9 mouse cellular contexts compared by ENCODE assay signal in genomic region chr14:57827284-57827683, GRCm38 (mm10). TPM values are rescaled to one million over a fixed set of nuclear protein-coding genes. Genes with fewer than 3 reads are reported as not detected.
DNase-seq lines count a peak whose midpoint lies in the region; ATAC-seq and TF ChIP-seq lines count a peak whose summit lies in the region.
"Had no signal": no experiment of that assay in that cellular context is flagged by ENCODE, and none has a peak within 500 bp of the region (broad histone marks: within the 10 kb centered on the region; RNA-seq: fewer than 3 reads in every experiment).

No protein-coding gene starts in this region.

- peaks cover 35% of the 10 kb centered on the region for H3K36me3 ChIP-seq in megakaryocyte, embryonic 14.5 days (replicated peaks; ENCODE audit: low read length)
- H3K36me3 ChIP-seq in limb, embryonic 15.5 days = 0 out of 2 replicates have a peak, but pooled peaks cover 8% of the 10 kb centered on the region
- H3K36me3 ChIP-seq in stomach, embryonic 16.5 days (ENCODE audit: control insufficient read depth, insufficient read depth, low read length) = no peaks in the 10 kb centered on the region

- H3K27ac ChIP-seq in embryonic fibroblast, embryonic 13.5 days (ENCODE audit: insufficient read depth, low read length) = no peak overlapping the region
- H3K27ac ChIP-seq in limb, embryonic 15.5 days = peak overlapping the region; percentile 95; the same call in 1 of the 2 replicates
- H3K27ac ChIP-seq in stomach, embryonic 16.5 days (ENCODE audit: low read length) = peak overlapping the region; percentile 91; the same call in 1 of the 2 replicates

- H3K4me2 ChIP-seq in limb, embryonic 15.5 days = peak overlapping the region; percentile 81
- H3K4me2 ChIP-seq in stomach, embryonic 16.5 days (ENCODE audit: low read depth, low read length) = peak overlapping the region; percentile 83

- 64% methylated on average over 1 of the region's 1 CpGs for WGBS in limb, embryonic 15.5 days
- 60% methylated on average over 1 of the region's 1 CpGs for WGBS in stomach, embryonic 16.5 days

- ATAC-seq in megakaryocyte, adult 5-6 weeks (ENCODE audit: poor library complexity, severe bottlenecking) = no peak
- ATAC-seq in limb, embryonic 15.5 days (ENCODE audit: insufficient number of reproducible peaks, low FRiP score, low TSS enrichment, low read depth) = no peak
- no peak for ATAC-seq in stomach, embryonic 16.5 days (ENCODE audit: insufficient read depth, low FRiP score)
- no peak for ATAC-seq in monocyte, adult 5-6 weeks (replicated peaks; ENCODE audit: insufficient number of reproducible peaks, low FRiP score, low TSS enrichment, poor library complexity, severe bottlenecking)

- no peaks in the 10 kb centered on the region for H3K27me3 ChIP-seq in megakaryocyte, embryonic 14.5 days (replicated peaks)
- no peaks in the 10 kb centered on the region for H3K27me3 ChIP-seq in limb, embryonic 15.5 days
- H3K27me3 ChIP-seq in stomach, embryonic 16.5 days (ENCODE audit: control insufficient read depth, insufficient read depth, low read length) = no peaks in the 10 kb centered on the region

- 0 out of 2 replicates have a peak overlapping the region, but pooled peaks have one; percentile 93 for H3K9ac ChIP-seq in limb, embryonic 15.5 days
- peak overlapping the region; percentile 90 for H3K9ac ChIP-seq in stomach, embryonic 16.5 days (ENCODE audit: low read length)

- TF ChIP-seq CTCF in embryonic fibroblast, embryonic 13.5 days (IDR thresholded peaks at IDR 0.05; ENCODE audit: borderline replicate concordance, insufficient read depth, low read length) = no peak

- DNase-seq in layer of hippocampus, postnatal 25 days (ENCODE audit: extremely low spot score in 1 of 2, low spot score in 1 of 2) = no peak
- DNase-seq in urinary bladder, adult 2 months (ENCODE audit: low spot score) = no peak
- DNase-seq: embryo, embryonic 11 days had no signal

- H3K4me1 ChIP-seq in megakaryocyte, embryonic 14.5 days = peaks cover 42% of the 10 kb centered on the region
- H3K4me1 ChIP-seq in embryonic fibroblast, embryonic 13.5 days (ENCODE audit: control insufficient read depth, insufficient read depth, low read length) = peaks cover 5% of the 10 kb centered on the region; the same call in 1 of the 2 replicates
- peaks cover 14% of the 10 kb centered on the region for H3K4me1 ChIP-seq in limb, embryonic 15.5 days
- peaks cover 17% of the 10 kb centered on the region for H3K4me1 ChIP-seq in stomach, embryonic 16.5 days (ENCODE audit: control insufficient read depth, insufficient read depth, low read length)

- TF ChIP-seq POLR2A in embryonic fibroblast, embryonic 13.5 days (IDR thresholded peaks at IDR 0.05; ENCODE audit: low read depth, low read length) = no peak

- H3K4me3 ChIP-seq in megakaryocyte, embryonic 14.5 days (replicated peaks) = peak overlapping the region; percentile 99
- peak overlapping the region; percentile 85 for H3K4me3 ChIP-seq in embryonic fibroblast, embryonic 13.5 days (ENCODE audit: insufficient read depth, low read length)
- peak overlapping the region; percentile 92 for H3K4me3 ChIP-seq in limb, embryonic 15.5 days
- H3K4me3 ChIP-seq in stomach, embryonic 16.5 days (replicated peaks; ENCODE audit: low read length) = peak overlapping the region; percentile 68

- H3K9me3 ChIP-seq in megakaryocyte, embryonic 14.5 days = no peaks in the 10 kb centered on the region
- H3K9me3 ChIP-seq in limb, embryonic 15.5 days = no peaks in the 10 kb centered on the region
- no peaks in the 10 kb centered on the region for H3K9me3 ChIP-seq in stomach, embryonic 16.5 days (replicated peaks; ENCODE audit: control insufficient read depth, low read length)

RNA-seq across cellular contexts. Expression of gene Mrpl57, which starts 1.2 kb away (rescaled TPM):
- polyA plus RNA-seq in megakaryocyte, embryonic 14.5 days (2012; ENCODE audit: insufficient read depth, low replicate concordance) = 416 and 675 TPM in 2 replicates
- 73.9 and 78.7 TPM in 2 replicates for total RNA-seq in megakaryocyte, adult 5-6 weeks (2015)
- 63.7 and 73.2 TPM in 2 replicates for total RNA-seq in megakaryocyte, adult 5-6 weeks (2017)
- polyA plus RNA-seq in embryonic fibroblast, embryonic 13.5 days (2011; ENCODE audit: insufficient read length, low read depth, missing spikeins) = 47.5 and 52.0 TPM in 2 replicates
- polyA plus RNA-seq in limb, embryonic 15.5 days (2015; fragmentation: Nextera tagmentation; extraction: Ambion mirVana) = 153 and 154 TPM in 2 replicates
- 157 and 167 TPM in 2 replicates for polyA plus RNA-seq in stomach, embryonic 16.5 days (2015; fragmentation: Nextera tagmentation; extraction: Ambion mirVana)
- 28.3 to 83.7 TPM (median 43.6 TPM) in 3 replicates for total RNA-seq in monocyte, adult 5-6 weeks (2017)
- total RNA-seq in layer of hippocampus, postnatal 25 days (2021) = 10 to 100 TPM; 89.6 to 90.0 TPM
- 63.2 and 78.3 TPM in 2 replicates for polyA plus RNA-seq in urinary bladder, adult 2 months (2012; rRNA removed)

RNA-seq across cellular contexts. Expression of gene Ska3, which starts 1.3 kb away (rescaled TPM):
- 4.1 TPM in 1 of 2 replicates, not detected in the other for polyA plus RNA-seq in megakaryocyte, embryonic 14.5 days (2012; ENCODE audit: insufficient read depth, low replicate concordance)
- total RNA-seq in megakaryocyte, adult 5-6 weeks (2015) = 25.5 and 28.3 TPM in 2 replicates
- 26.8 and 36.1 TPM in 2 replicates for total RNA-seq in megakaryocyte, adult 5-6 weeks (2017)
- 12.1 and 18.5 TPM in 2 replicates for polyA plus RNA-seq in embryonic fibroblast, embryonic 13.5 days (2011; ENCODE audit: insufficient read length, low read depth, missing spikeins)
- 26.9 and 27.5 TPM in 2 replicates for polyA plus RNA-seq in limb, embryonic 15.5 days (2015; fragmentation: Nextera tagmentation; extraction: Ambion mirVana)
- 27.7 and 28.0 TPM in 2 replicates for polyA plus RNA-seq in stomach, embryonic 16.5 days (2015; fragmentation: Nextera tagmentation; extraction: Ambion mirVana)
- 0.53 to 4.5 TPM (median 0.97 TPM) in 3 replicates for total RNA-seq in monocyte, adult 5-6 weeks (2017)
- under 1 TPM; 0.63 to 0.81 TPM for total RNA-seq in layer of hippocampus, postnatal 25 days (2021)
- polyA plus RNA-seq in urinary bladder, adult 2 months (2012; rRNA removed) = 0.50 and 1.1 TPM in 2 replicates

RNA-seq across cellular contexts. Expression of gene Sap18, which starts 29.3 kb away (rescaled TPM):
- polyA plus RNA-seq in megakaryocyte, embryonic 14.5 days (2012; ENCODE audit: insufficient read depth, low replicate concordance) = 119 and 460 TPM in 2 replicates
- total RNA-seq in megakaryocyte, adult 5-6 weeks (2015) = 167 and 180 TPM in 2 replicates
- 10.7 and 21.5 TPM in 2 replicates for total RNA-seq in megakaryocyte, adult 5-6 weeks (2017)
- polyA plus RNA-seq in embryonic fibroblast, embryonic 13.5 days (2011; ENCODE audit: insufficient read length, low read depth, missing spikeins) = 18.7 and 57.7 TPM in 2 replicates
- polyA plus RNA-seq in limb, embryonic 15.5 days (2015; fragmentation: Nextera tagmentation; extraction: Ambion mirVana) = 19.2 and 22.4 TPM in 2 replicates
- polyA plus RNA-seq in stomach, embryonic 16.5 days (2015; fragmentation: Nextera tagmentation; extraction: Ambion mirVana) = 24.8 and 27.4 TPM in 2 replicates
- 24.4 to 33.4 TPM (median 31.7 TPM) in 3 replicates for total RNA-seq in monocyte, adult 5-6 weeks (2017)
- total RNA-seq in layer of hippocampus, postnatal 25 days (2021) = 10 to 100 TPM; 42.8 to 50.1 TPM
- polyA plus RNA-seq in urinary bladder, adult 2 months (2012; rRNA removed) = 38.9 and 49.8 TPM in 2 replicates
